Mouse (Mus musculus) midbrain, embryonic 11.5 days (tissue): ENCODE results near the gene Ubald1. TPM values are rescaled to one million over a fixed set of nuclear protein-coding genes. Genes with fewer than 3 reads are reported as not detected.

Experiments used
- ATAC-seq: fragments of 200-750 bp; cut with Nextera tagmentation; 2 replicates; pipeline ENCODE4 v1.8.0; 2017; ENCODE audit warnings: moderate TSS enrichment, moderate library complexity; ENCODE audit not compliant: low FRiP score
- DNase-seq: peaks from one replicate; pipeline ENCODE4 v3.0.0; 2015; ENCODE audit warnings: low spot score; ENCODE audit errors: missing footprints
- H3K27ac ChIP-seq: fragments of 300-500 bp; sonication (generic); 2 replicates; pipeline ENCODE4 v1.5.1; 2014; ENCODE audit warnings: low read depth, low read length
- H3K27me3 ChIP-seq: fragments of 300-500 bp; sonication (generic); 2 replicates; pipeline ENCODE4 v1.6.1; 2014; ENCODE audit warnings: mild to moderate bottlenecking, low read length, moderate library complexity, mixed read lengths; ENCODE audit not compliant: control insufficient read depth, insufficient read depth
- H3K36me3 ChIP-seq: fragments of 300-500 bp; sonication (generic); 2 replicates; pipeline ENCODE4 v1.6.1; 2014; ENCODE audit warnings: mild to moderate bottlenecking, low read length, moderate library complexity, mixed read lengths; ENCODE audit not compliant: control insufficient read depth, insufficient read depth
- H3K4me1 ChIP-seq: fragments of 300-500 bp; sonication (generic); 2 replicates; pipeline ENCODE4 v1.6.1; 2014; ENCODE audit warnings: low read length; ENCODE audit not compliant: control insufficient read depth, insufficient read depth
- H3K4me2 ChIP-seq: fragments of 300-500 bp; sonication (generic); 2 replicates; pipeline ENCODE4 v1.6.1; 2014; ENCODE audit warnings: mild to moderate bottlenecking, moderate library complexity
- H3K4me3 ChIP-seq: fragments of 300-500 bp; sonication (generic); 2 replicates; pipeline ENCODE4 v1.5.1; 2014; ENCODE audit warnings: low read depth, low read length
- H3K9ac ChIP-seq: fragments of 300-500 bp; sonication (generic); 2 replicates; pipeline ENCODE4 v1.6.1; 2014; ENCODE audit warnings: low read length
- H3K9me3 ChIP-seq: fragments of 300-500 bp; sonication (generic); 2 replicates; pipeline ENCODE4 v1.6.1; 2016; ENCODE audit warnings: low read length; ENCODE audit not compliant: control insufficient read depth
- WGBS: fragments of 180-500 bp; shearing (Covaris S2); extraction: QIAGEN DNeasy Blood & Tissue Kit; methylation state at CpG from one replicate; pipeline ENCODE4 v1.1.7; 2014; 5-methylcytosine and 5-hydroxymethylcytosine counted together
- polyA plus RNA-seq: library from polyadenylated mRNA; unstranded; fragments of >200 nt; fragmentation: Nextera tagmentation; extraction: Ambion mirVana; gene quantifications from 2 replicates; pipeline ENCODE4 v1.2.1, GENCODE M21; 2014

The Ubald1 gene
- polyA plus RNA-seq, 1 experiment from 2014 or later, result 22.1 TPM

GRCm38 (mm10) chr16:4837631-4838030 is 42.5 kb downstream of the Ubald1 start:
- Histone ChIP-seq H3K27me3 (no peaks in the 10 kb centered on the region), H3K27ac (no peak overlapping the region), H3K4me1 (no peaks in the 10 kb centered on the region), H3K9ac (no peak overlapping the region), H3K4me3 (no peak overlapping the region), H3K9me3 (no peaks in the 10 kb centered on the region), H3K36me3 (no peaks in the 10 kb centered on the region), H3K4me2 (no peak overlapping the region)
- ATAC-seq, result no peak
- DNase-seq, result no peak
- WGBS, result 81% methylated on average over 3 of the region's 3 CpGs

GRCm38 (mm10) chr16:4835191-4835590 is 44.9 kb downstream of the Ubald1 start, which contains the start of gene 4930562C15Rik:
4930562C15Rik (plus strand) TSS chr16:4835416.
- Histone ChIP-seq H3K4me1 (no peaks in the 10 kb centered on the region), H3K4me2 (no peak within 1 kb of the TSS), H3K9me3 (no peaks in the 10 kb centered on the region), H3K4me3 (no peak within 1 kb of the TSS), H3K27ac (no peak within 1 kb of the TSS), H3K27me3 (no peaks in the 10 kb centered on the region), H3K36me3 (no peaks in the 10 kb centered on the region), H3K9ac (no peak within 1 kb of the TSS)
- 83% methylated on average over 3 of the region's 3 CpGs for WGBS
- no peak for DNase-seq
- ATAC-seq, result no peak

- Histone ChIP-seq H3K27me3 (no peaks in the 10 kb centered on the region), H3K4me3 (no peak overlapping the region), H3K9ac (no peak overlapping the region), H3K27ac (no peak overlapping the region), H3K9me3 (no peaks in the 10 kb centered on the region), H3K36me3 (no peaks in the 10 kb centered on the region), H3K4me1 (no peaks in the 10 kb centered on the region), H3K4me2 (no peak overlapping the region)
- ATAC-seq (no peak), DNase-seq (no peak)
- 74% methylated on average over 2 of the region's 2 CpGs for WGBS
Measured at GRCm38 (mm10) chr16:4833858-4834257, 46.3 kb downstream of the Ubald1 start.

- no peak overlapping the region for H3K4me2 ChIP-seq
- no peak overlapping the region for H3K27ac ChIP-seq
- DNase-seq (no peak), ATAC-seq (no peak)
- H3K27me3 ChIP-seq, result no peaks in the 10 kb centered on the region
- no peaks in the 10 kb centered on the region for H3K9me3 ChIP-seq
- H3K4me1 ChIP-seq, result no peaks in the 10 kb centered on the region
- 76% methylated on average over 15 of the region's 15 CpGs for WGBS
- no peak overlapping the region for H3K4me3 ChIP-seq
- no peak overlapping the region for H3K9ac ChIP-seq
- H3K36me3 ChIP-seq, result no peaks in the 10 kb centered on the region
Measured at GRCm38 (mm10) chr16:4831650-4832419, 48.3 kb downstream of the Ubald1 start.

GRCm38 (mm10) chr16:4829271-4829900 is 50.7 kb downstream of the Ubald1 start:
- no peaks in the 10 kb centered on the region for H3K4me1 ChIP-seq
- H3K9ac ChIP-seq, result no peak overlapping the region
- H3K36me3 ChIP-seq, result no peaks in the 10 kb centered on the region
- no peaks in the 10 kb centered on the region for H3K27me3 ChIP-seq
- DNase-seq (no peak), ATAC-seq (no peak)
- H3K27ac ChIP-seq, result no peak overlapping the region
- H3K9me3 ChIP-seq, result no peaks in the 10 kb centered on the region
- WGBS, result 88% methylated on average over 6 of the region's 6 CpGs
- no peak overlapping the region for H3K4me2 ChIP-seq
- H3K4me3 ChIP-seq, result no peak overlapping the region

- Histone ChIP-seq H3K4me3 (no peak overlapping the region), H3K36me3 (no peaks in the 10 kb centered on the region), H3K9ac (no peak overlapping the region), H3K9me3 (no peaks in the 10 kb centered on the region), H3K27me3 (no peaks in the 10 kb centered on the region), H3K4me2 (no peak overlapping the region), H3K4me1 (no peaks in the 10 kb centered on the region), H3K27ac (no peak overlapping the region)
- WGBS, result 85% methylated on average over 5 of the region's 5 CpGs
- DNase-seq (no peak), ATAC-seq (no peak)
Measured at GRCm38 (mm10) chr16:4827639-4828038, 52.5 kb downstream of the Ubald1 start.

Other genes starting within 250 kb of the Ubald1 start
- gene Vasn, start 240.4 kb downstream of the Ubald1 start, polyA plus RNA-seq, result 6.1 and 7.0 TPM in 2 replicates
- 53.4 and 57.0 TPM in 2 replicates for gene Dnaja3, start 240.3 kb downstream of the Ubald1 start, polyA plus RNA-seq
- 13.6 TPM in 2 replicates for gene Coro7, start 200.5 kb downstream of the Ubald1 start, polyA plus RNA-seq
- gene Nmral1, start 161.0 kb downstream of the Ubald1 start, polyA plus RNA-seq, result 174 and 191 TPM in 2 replicates
- 82.2 and 82.7 TPM in 2 replicates for gene Hmox2, start 154.0 kb downstream of the Ubald1 start, polyA plus RNA-seq
- gene Cdip1, start 90.0 kb downstream of the Ubald1 start, polyA plus RNA-seq, result 85.7 and 85.8 TPM in 2 replicates
- 0.29 TPM in 1 of 2 replicates, not detected in the other for gene 4930562C15Rik, start 44.9 kb downstream of the Ubald1 start, polyA plus RNA-seq
- gene Mgrn1, start 5.9 kb upstream of the Ubald1 start, polyA plus RNA-seq, result 63.8 and 66.9 TPM in 2 replicates
- 120 and 132 TPM in 2 replicates for gene Nudt16l1, start 58.4 kb upstream of the Ubald1 start, polyA plus RNA-seq
- gene Anks3, start 83.9 kb upstream of the Ubald1 start, polyA plus RNA-seq, result 39.8 and 42.4 TPM in 2 replicates
- gene Sept12, start 117.5 kb upstream of the Ubald1 start, polyA plus RNA-seq, result not detected in 2 replicates
- gene Smim22, start 127.0 kb upstream of the Ubald1 start, polyA plus RNA-seq, result not detected in 2 replicates
- gene Rogdi, start 133.2 kb upstream of the Ubald1 start, polyA plus RNA-seq, result 67.4 and 69.3 TPM in 2 replicates
- gene Glyr1, start 169.5 kb upstream of the Ubald1 start, polyA plus RNA-seq, result 168 and 179 TPM in 2 replicates
- 22.0 and 24.1 TPM in 2 replicates for gene Ubn1, start 169.7 kb upstream of the Ubald1 start, polyA plus RNA-seq